Mouse (Mus musculus) layer of hippocampus, adult 11-12 months (tissue): ENCODE data around the gene Ptgfrn.

ENCODE experiments used
- DNase-seq: peaks from one replicate; pipeline ENCODE4 v3.0.0; 2022; ENCODE audit warnings: low spot score

Ptgfrn gene

DNA sequence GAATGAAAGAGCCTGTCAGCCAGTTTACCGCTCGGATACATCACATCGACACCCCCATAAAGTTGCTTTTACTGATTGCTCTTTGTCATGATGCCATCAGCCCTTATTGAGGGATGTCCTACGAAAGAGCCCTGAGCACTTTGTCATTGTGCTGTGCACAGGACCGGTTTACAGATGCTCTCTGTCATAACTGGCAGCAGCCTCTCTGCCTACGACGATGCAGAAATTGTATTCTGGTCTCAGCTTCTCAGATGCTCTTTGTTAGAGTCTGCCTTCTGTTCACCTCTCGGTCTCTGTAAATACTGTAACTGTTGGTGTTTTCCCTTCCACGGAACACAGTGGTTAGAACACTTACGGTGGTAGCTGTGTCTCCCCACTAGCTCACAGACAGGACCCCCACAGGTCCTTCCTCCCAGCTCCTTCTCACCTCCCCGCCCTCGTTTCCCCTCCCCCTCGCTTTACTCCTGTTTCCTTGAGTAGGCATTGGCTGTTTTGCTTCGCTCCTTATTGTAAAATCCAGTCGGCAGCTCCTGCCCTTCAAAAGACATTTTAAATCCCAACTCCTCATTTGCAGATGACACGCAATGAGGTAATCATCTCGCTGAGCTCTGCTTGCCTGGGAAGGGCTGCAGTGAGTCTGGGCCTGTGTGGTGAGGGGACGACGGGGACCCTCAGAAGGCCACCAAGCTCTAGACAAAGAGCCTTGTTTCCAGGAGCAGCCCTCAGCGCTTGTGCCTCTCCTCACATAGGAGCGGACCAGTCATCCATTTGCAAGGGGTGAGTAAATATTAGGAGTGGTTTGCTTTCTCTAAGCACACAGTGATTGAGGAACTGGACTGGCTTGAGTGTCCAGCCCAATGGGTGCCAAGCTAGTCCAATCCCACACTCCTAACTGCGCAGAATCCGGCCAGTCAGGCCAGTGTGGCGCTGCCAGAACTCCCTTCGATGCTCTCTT lies 6.6 kb upstream of the Ptgfrn start:
- DNase-seq: peak; percentile 33

DNA sequence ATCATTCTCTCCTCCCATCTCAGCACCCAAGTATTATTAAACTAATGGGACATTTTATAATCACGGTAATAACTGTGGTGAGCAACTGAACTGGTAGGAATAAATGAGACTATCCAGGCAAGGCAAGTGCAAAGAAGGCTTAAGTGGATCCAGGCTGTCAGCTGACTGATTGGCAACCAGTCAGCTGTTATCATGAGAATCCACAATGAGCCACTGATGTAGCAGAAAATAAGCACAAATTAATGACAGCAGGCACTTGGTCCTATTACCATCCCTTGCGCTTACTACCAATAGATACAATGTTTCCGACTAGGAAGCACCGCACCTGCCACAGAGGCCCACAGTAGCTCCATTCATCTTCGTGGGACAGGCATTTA lies 2.4 kb upstream of the Ptgfrn start:
- DNase-seq: no peak

DNA sequence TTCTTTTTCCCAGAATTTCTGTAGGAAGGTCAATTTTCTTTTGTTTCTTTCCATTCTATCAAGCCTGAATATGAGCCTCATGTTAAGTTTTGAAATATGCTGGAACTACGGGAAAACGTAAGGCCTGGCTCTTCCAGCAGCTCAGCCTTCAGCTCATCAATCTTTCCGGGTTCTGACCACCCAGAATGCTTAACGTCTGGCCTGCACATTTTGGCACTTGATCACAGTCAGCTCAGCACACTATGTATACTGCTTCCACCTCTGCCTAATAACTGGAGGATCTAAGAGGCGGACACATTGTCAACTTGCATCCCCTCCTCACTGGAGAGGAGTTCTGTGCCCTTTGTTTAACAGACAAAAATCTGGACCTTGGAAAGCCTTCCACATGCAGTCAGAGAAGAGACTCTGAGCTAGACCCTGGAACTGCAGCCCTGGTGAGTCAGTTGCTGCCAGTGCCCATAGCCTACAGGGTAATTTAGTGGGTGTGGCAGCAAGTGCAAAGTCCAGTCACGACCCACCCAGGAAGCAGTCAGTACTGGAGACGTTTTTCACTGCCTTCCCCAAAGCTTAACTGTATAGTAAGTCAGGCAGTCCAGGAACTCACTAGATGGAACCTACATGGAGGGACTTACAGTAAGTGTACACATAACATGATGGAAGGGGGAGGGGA lies 1.9 kb upstream of the Ptgfrn start:
- DNase-seq: no peak

DNA sequence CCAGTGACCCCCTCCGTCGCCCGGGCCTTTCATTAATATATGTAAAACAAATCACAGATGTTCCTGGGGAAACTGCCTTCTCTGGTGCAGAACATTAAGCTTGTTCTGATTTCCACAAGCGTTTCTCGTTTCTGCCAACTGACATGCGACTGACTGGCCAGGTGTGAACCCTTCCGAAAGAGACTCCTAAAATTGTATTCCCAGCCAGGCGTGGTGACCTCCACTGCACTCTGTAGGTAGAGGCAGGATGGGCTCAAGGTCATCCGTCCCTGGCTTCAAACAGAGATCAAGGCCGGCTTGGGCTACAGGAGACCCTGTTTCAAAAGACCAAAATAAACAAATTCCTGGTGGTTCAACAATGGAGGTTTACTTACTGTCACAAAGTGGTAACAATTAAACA lies 1.2 kb upstream of the Ptgfrn start:
- no peak for DNase-seq

DNA sequence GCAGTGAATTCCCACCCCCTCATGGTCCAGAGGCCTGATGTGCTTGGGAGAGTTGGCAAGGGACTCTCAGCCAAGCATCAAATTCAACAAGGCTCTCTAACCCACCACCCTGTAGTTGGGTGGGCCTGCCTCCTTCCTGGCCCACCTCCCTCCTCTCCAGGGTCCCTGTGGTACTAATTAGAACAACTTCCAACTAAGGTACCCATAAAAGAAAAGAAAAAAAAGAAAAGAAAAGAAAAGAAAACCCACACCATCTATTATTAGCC lies 693 bp upstream of the Ptgfrn start:
- no peak for DNase-seq

DNA sequence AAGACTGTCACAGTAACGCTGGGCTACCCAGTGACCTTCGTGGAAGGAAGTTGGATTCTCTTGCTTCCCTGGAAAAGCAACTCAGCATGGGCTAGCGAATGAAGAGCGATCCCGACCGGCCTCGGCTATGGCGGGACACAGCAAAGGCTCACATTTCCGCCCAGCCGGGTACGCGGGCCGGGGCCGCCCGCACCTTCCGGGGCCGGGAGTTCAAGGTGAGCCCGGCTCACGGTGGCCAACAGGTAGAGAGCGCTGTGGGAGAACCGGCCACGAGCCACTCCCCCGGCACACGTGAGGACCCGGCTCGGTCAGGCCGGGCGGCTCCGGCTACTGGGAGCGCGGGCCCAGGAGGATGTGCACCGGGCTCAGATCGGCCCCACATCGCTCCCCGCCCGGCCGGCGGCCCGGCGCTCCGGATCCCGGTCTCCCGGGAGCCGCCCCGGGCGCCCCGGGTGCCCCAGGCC lies 488 bp downstream of the Ptgfrn start:
- no peak for DNase-seq

DNA sequence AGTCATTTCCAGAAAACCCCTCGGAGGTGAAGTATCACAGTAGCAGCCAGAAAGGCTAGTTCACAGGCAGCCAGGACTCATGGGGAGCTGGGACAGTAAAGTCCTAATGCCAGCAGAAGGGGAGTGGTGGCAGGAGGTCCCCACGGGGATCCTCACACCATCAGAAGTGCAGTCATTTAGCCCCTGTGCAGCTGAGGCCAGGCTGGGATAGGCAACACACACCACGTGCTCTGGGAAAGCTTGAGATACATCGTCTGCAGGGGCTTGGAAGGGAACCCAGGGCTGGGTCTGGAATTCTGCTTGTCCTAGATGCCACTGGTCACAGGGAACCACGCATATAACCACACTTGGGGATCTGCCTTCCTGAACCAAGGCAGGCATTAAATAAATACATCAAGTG lies 1.2 kb downstream of the Ptgfrn start:
- no peak for DNase-seq

DNA sequence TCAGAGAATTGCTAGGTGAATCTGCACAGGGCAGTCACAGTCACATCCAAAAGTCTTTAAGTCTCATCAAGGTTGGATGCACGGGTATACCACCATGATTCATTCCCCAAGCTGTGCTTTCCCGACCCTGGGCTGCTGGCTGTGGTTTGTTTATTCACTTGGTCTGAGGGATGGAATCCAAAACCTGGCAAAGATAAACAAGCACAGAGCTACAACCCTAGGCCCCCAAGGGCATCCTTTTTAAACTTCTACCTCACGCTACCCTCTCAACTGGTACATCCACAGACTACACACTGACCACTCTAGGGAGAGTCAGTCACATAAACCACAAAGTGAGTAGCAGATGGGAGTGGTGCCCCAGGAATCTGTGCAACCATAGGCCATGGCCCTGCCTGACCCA lies 1.8 kb downstream of the Ptgfrn start:
- no peak for DNase-seq

DNA sequence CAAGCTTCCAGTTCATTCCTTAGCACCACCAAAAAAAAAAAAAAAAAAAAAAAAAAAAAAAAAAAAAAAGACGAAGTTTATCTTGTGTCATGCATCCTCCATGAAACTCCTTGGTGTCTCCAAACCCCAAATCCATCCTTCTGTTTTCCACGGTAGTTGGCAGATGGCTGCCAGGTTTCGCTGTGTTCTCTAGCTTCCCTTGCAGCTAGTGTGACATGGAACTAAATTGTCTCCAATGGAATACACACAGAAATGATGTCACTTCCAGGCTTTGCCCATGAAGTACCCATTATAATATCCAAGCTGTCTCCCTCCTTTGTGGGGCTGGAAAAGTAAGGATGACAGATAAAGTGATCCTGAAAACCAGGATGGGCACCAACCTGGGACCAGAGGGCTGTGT lies 3.8 kb downstream of the Ptgfrn start:
- no peak for DNase-seq

DNA sequence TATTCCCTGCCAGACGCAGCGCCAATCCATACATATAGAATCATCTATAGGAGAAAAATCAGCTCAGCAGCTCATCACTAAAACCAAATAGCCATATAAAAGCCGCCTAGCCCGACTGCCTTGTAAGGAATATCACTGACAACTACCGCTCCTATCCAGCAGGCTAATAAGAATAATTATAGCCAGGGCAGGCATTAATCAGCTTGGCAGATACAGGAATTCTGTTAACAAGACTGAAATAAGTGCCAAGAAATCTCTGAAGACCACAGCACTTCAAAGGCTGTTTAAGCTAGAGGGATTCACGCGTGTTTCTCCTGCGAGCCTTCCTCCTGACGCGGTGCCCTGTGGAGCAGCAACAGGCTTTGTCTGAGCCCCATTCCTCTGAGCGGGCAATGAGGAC lies 4.6 kb downstream of the Ptgfrn start:
- DNase-seq: no peak

DNA sequence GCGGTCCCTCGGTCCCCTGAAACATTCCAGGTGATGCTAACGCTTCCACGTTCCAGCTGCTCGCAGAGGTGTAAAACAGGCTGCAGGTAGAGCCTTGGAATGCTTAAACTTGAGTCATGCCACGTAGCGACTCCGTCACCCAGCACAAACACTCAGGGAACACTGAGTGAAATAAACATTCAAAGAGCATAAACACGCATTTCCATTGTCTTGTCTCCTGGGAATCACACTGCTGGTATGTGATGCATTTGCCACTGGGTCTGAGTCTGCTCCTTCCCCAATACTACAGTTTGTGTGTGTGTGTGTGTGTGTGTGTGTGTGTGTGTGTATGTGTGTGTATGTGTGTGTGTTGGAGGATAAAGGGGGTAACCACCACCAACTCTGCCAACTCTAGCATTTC lies 5.2 kb downstream of the Ptgfrn start:
- no peak for DNase-seq

DNA sequence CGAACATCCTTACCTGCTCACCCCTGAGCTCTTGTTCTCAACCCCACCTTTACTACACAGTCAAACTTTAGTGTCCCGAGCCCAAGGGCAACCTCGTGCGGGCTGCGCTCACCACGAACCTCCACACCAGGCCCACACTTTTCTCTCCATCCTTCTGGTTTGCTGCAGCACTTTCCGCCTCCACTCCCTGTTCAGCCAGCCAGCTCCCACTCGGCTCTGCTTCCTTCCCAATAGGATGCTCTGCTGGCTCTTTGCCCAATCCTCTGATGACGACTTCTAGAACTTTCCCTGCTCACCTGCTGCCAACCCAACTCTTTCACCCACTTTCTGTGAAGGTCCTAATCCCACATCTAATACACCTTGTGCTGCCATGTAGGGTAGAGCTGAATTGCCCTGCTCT lies 6.3 kb downstream of the Ptgfrn start:
- DNase-seq: peak; percentile 39

DNA sequence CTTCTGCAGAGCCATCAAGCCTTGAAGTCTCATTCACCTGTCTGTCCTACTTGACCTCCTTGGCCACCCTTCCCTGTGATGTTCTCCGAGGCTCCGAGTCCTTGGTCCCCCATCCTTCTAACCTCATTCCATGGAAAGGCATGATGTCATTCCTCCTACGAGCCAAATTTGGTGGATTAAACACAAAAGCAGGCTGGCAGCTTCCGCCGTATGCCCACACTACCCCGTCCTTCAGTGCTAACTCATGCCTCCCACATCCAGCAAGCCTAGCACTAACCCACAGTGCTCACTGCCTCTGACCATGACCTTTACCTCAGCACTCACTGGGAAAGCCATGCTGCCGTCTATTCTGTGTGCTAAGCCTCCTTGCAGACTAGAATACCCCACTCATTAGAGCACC lies 8.0 kb downstream of the Ptgfrn start:
- DNase-seq: peak; percentile 34

DNA sequence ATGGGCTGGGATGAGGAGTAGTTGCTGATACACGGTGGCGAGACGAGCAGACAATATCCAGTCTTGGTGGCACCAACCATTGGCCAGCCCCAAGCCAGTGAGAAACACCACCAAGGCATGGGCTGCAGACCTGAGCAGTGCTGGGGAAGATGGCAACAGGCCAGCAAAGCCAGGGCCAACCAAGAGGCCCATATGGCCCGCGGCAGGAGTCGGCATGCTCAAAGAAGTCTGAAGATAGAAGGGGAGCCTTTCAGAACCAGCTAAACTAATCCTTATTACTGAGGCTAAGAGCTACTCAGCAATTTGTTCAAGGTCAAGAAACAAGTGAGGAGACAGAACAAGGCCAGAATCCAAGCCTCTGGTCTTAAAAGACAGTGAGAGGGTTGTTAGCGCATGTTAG lies 8.9 kb downstream of the Ptgfrn start:
- DNase-seq: no peak

DNA sequence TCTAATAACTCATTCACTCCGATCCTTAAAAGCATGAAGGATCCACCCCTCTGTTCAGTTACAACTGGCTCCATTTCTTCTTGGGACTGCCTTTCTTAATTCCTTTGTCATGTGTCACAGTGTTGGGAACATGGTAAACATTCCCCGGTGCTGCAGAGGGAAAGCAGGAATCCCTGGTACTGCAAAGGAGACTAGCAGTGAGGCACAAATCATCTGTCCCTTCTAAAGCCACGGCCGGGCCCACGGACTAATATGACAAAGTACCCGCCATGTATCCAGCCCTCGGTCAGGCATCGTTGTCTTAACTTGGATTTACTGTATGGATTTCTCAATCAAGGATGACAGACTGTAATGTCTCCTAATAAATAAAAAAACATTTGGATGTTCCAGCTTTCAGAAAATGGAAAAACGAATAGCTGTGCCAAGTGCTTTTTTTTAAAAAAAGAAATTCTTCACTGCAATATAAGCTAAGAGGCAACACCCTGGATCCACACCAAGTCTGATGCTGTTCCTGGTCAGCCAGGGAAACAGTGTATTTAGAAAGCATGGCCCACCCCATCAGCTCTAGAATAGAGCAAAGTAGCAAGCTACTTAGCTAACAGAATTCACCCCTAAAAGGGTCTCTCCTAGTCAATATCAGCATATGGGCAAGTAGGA lies 10.2 kb downstream of the Ptgfrn start:
- no peak for DNase-seq

DNA sequence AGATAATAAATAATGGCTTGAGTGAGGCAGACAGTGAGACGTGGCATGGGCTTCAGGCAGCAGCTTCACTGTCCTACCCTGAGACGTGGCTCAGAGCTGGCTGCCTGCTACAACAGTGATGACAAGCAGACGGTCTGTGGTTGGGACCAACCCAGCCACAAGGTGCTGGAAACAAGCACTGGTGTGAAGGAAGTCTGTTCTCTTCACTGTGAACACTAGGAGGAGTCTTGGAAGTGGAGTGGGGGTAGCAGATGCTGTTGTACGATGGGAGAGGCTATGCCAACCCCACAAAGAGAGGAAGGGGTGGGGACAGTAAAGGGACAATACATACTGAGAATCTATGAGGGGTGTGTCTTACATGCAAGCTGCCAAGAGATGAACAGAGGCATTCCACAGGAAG lies 12.0 kb downstream of the Ptgfrn start:
- DNase-seq: no peak

DNA sequence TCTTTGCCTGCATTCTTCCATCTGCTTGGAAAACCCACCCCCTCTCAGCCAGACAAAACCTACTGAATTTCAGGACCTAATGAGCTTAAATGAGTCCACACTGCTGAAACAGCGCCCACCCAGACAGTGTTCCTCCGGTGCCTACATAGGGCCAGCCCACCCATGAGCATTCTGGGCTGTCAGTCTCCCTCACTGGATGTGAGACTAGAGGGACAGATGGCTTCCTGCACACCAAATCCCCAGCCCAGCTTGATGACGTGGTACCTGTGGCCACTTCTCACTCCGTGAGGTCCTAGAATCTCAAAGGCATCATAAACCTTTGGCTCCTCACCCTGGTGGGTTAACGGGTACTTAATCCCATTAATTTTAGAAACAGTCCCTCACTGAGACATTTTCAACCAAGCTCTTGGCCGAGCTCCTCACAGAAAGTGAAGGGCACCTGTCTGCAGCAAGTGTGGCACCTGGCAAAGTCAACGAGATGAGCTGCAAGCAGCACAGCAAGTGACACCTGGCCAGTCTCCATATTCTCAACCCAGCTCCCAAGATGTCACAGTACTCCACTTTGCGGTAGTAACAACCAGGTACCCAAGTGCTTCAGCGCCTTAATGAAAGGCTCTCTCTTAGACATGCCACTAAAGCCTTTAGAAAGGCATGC lies 12.8 kb downstream of the Ptgfrn start:
- no peak for DNase-seq

DNA sequence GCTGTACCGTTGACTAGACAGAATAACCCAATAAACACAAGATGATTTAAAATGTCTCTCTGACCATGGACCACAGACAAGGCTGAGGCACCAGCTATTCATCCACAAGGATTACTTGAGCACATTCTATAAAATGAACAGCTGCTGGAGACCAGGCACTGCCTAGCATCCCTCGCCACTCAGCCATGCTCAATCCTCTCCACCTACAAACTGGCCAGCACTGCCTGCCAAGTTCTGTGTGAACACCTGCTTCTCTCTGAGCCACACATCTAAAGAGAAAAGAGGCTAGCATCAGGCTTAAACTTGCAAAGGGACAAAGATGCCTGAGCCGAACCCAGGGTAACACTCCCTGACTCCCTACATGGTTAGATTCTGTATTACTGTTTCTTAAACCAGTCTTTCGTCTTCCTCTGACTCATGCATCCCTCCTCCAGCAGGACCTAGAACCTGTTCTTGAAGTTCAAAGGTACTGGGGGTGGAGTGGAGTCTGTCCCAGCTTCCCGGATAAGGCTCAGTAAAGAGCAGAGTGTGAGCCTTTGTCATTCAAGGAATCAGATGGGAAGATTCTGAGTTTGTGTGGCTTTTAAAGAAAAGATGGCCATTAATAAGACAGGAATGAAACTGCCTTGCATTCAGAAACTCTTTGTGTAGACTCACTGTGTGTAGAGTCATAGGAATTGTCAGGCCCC lies 14.2 kb downstream of the Ptgfrn start:
- DNase-seq: no peak

DNA sequence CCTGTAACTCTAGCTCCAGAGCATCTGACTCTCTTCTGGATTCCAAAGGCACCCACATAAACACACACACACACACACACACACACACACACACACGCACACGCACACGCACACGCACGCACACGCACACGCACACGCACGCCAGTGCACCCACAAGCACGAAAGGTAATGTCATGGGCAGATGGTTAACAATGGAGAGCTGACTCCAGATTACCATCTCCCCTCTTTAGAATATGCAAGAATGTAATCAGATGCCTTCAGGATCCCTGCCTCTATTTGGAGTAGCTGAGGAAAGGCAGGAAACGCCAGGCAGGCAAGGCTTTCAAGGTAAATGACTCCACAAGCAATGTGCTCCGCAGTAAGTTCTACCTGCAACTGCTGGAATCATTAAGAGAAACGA lies 17.9 kb downstream of the Ptgfrn start:
- no peak for DNase-seq

DNA sequence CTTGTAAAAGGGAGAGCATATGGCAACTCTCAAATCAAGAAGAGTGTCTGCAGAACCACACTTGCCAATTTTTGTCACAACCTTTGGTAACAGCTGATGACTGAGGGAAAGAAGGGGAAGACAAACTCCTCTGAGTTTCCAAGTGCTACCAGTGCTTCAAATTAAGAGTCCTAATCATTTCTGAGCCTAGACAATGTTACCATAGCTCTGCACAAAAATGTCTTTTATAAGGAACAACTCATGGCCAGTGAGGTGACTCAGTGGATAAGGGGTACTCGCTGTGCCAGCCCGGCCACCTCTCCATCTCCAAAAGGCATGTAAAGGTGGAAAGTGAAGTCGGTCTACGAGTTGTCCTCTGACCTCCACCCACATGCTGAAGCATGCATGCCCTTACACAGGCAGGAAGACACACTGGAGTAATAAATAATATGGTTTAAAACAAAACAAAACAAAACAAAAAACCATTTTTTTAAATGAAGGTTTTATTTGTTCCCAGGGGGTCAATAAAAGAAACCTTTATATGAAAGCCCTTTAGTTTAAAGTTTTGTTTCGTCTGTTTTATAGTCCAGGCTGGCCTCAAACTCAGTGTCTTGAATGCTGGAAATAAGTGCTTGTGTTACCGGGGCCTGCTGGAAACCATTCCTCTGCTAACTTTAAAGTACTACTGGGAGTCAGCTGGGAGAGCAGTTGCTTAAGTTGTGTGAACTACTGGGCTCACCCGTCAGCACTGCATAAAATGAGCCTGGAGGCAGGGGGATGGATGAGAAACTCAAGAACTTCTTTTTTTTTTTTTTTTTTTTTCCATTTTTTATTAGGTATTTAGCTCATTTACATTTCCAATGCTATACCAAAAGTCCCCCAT lies 23.3 kb downstream of the Ptgfrn start:
- DNase-seq: no peak

DNA sequence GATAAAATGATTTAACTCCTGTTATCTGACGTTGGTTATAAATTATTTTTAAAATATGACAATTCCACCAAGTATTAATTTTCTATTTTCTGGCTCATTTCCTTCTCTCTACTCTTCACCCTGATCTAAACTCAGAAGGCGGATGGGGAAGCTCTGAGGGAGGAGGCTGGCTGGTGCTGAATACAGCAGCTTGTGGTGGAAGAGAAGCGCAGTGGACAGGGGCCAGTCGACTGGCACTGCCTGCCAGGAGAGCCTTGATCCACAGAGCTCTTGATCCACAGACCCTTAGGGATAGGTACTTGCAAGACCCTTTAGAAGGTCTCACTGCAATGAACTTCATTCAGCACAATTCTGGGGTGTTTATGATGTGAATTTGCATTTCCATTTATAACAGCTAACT lies 29.2 kb downstream of the Ptgfrn start:
- DNase-seq: no peak
